Mouse (Mus musculus): ENCODE measurements around the gene Rad51b. TPM values are rescaled to one million over a fixed set of nuclear protein-coding genes. Genes with fewer than 3 reads are reported as not detected.

The Rad51b gene
- polyA plus RNA-seq, 1 experiment from 2014 or later, result 3.9 TPM

DNA sequence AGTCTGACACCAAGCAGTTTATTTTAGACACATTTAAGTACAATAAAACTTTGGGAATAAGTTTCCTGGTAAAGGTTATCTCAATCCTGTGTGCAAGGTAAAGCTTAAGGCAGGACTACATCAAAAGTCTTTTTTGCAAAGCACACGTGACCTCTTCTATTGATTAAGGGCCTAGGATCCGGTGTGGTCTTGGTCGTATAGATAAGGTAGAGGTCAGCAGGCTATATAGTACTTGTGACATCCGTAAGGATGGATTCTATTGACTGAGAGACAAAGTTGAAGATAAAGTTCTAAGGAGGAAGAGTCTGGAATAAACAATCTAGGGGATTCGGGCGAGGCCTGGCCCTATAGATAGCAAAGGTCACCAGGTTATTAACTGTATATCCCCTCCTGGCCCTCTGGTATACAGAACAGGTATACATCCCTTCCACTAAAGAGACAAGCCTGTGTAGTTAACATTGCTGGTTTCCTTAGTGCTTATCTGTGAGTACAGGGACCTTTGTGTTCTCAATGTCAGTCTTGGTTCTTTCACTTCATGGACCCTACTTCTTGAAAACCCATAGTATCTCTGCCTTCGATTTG lies 471.8 kb downstream of the Rad51b start:
- ATAC-seq (replicated peaks; ENCODE audit: low FRiP score, low read depth), result no peak
- Histone ChIP-seq H3K9me3 (replicated peaks; ENCODE audit: low read length) (no peaks in the 10 kb centered on the region), H3K36me3 (ENCODE audit: insufficient read depth, low read length) (no peaks in the 10 kb centered on the region), H3K4me3 (replicated peaks; ENCODE audit: low read depth, low read length) (no peak overlapping the region), H3K9ac (ENCODE audit: low read depth, low read length) (no peak overlapping the region), H3K4me1 (replicated peaks; ENCODE audit: insufficient read depth, low read length) (no peaks in the 10 kb centered on the region), H3K27me3 (ENCODE audit: insufficient read depth, low read length) (no peaks in the 10 kb centered on the region), H3K27ac (no peak overlapping the region), H3K4me2 (ENCODE audit: low read length) (no peak overlapping the region)
- no peak for TF ChIP-seq CTCF (IDR thresholded peaks at IDR 0.05; ENCODE audit: low read depth)
- no peak for DNase-seq (ENCODE audit: low spot score)
- WGBS, result 91% methylated on average over 7 of the region's 7 CpGs

DNA sequence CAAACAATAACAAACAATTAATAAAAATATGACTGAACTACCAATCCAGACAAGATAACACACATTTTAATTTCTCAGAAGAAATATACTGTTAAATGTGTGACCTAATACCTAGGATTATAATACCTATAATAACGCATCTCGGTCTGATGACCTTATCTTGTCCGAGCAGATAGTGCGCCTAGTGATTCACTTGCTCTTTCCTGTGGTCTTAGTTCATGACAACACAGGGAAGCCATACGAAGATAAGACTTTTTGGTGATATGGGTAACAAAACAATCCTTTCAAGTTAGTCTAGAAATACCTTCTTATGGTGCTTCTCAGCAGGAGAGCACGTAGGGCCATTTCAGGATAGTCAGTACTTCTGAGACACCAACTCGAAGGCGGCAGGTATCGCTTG lies 472.7 kb downstream of the Rad51b start:
- Histone ChIP-seq H3K27me3 (ENCODE audit: insufficient read depth, low read length) (no peaks in the 10 kb centered on the region), H3K9me3 (replicated peaks; ENCODE audit: low read length) (no peaks in the 10 kb centered on the region), H3K36me3 (ENCODE audit: insufficient read depth, low read length) (no peaks in the 10 kb centered on the region), H3K27ac (no peak overlapping the region), H3K9ac (ENCODE audit: low read depth, low read length) (no peak overlapping the region), H3K4me3 (replicated peaks; ENCODE audit: low read depth, low read length) (no peak overlapping the region), H3K4me2 (ENCODE audit: low read length) (no peak overlapping the region), H3K4me1 (replicated peaks; ENCODE audit: insufficient read depth, low read length) (no peaks in the 10 kb centered on the region; the same call in 1 of the 2 replicates)
- WGBS, result 97% methylated on average over 9 of the region's 9 CpGs
- TF ChIP-seq CTCF (IDR thresholded peaks at IDR 0.05; ENCODE audit: low read depth), result no peak
- DNase-seq (ENCODE audit: low spot score), result no peak
- no peak for ATAC-seq (replicated peaks; ENCODE audit: low FRiP score, low read depth)

DNA sequence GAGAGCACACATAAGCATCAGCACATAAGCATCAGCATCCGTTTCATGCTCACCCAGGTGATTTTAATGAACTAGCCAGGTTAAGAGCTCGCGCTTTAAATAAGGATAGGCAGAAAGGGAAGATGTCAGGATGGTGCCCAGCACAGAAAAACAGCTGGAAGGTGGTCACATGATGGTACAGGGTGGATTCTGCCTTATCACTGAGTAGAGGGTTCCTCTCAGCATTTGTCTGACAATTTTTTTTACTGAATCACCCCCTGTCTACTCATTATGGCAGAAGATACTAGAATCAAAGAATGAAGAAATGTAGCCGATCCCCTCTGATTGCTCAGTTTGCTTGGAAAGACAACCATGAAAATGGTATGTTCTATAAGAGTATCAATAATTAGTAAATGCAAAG lies 474.1 kb downstream of the Rad51b start:
- Histone ChIP-seq H3K27ac (no peak overlapping the region), H3K4me1 (replicated peaks; ENCODE audit: insufficient read depth, low read length) (peaks cover 4% of the 10 kb centered on the region; the same call in 1 of the 2 replicates), H3K9me3 (replicated peaks; ENCODE audit: low read length) (no peaks in the 10 kb centered on the region), H3K27me3 (ENCODE audit: insufficient read depth, low read length) (no peaks in the 10 kb centered on the region), H3K4me3 (replicated peaks; ENCODE audit: low read depth, low read length) (no peak overlapping the region), H3K36me3 (ENCODE audit: insufficient read depth, low read length) (no peaks in the 10 kb centered on the region), H3K9ac (ENCODE audit: low read depth, low read length) (no peak overlapping the region), H3K4me2 (ENCODE audit: low read length) (no peak overlapping the region)
- TF ChIP-seq CTCF (IDR thresholded peaks at IDR 0.05; ENCODE audit: low read depth), result no peak
- ATAC-seq (replicated peaks; ENCODE audit: low FRiP score, low read depth), result no peak
- 95% methylated on average over 4 of the region's 4 CpGs for WGBS
- DNase-seq (ENCODE audit: low spot score), result no peak

DNA sequence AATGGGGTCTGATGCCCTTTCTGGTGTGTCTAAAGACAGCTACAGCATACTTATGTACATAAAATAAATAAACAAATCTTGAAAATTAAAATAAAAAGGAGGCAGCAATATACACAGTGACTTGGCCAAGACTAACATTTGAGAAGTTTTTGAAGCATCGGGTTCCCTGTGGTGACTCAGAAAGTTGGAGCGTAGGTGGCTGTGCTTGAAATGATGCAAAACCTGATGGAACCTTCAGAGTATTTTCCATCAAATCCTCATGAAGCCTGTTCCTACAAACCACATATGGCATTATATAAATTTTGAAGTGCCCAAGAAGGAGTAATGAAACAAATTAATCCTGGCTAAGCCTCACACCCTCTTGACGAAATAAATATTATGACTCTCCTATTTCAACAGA lies 474.7 kb downstream of the Rad51b start:
- no peak overlapping the region for H3K4me2 ChIP-seq (ENCODE audit: low read length)

DNA sequence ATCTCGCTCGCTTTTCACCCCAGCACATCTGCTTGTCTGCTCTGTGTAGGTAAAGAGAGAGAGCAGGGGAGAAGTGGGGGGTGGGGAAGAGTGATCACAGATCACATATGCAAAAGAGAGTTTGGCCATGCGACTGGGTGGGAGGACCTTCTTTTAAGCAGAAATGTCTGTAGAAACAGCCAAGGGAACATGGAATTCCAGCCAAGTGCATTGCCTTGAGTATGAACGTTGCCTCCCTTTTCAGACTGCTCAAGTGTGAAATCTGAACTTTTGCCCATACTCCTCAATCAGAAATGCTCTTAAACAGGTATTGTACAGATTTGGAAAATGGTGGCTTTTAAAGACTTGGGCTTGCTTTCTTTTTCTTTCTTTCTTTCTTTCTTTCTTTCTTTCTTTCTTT lies 476.2 kb downstream of the Rad51b start:
- Histone ChIP-seq H3K27ac (no peak overlapping the region), H3K9ac (ENCODE audit: low read depth, low read length) (no peak overlapping the region), H3K9me3 (replicated peaks; ENCODE audit: low read length) (no peaks in the 10 kb centered on the region), H3K36me3 (ENCODE audit: insufficient read depth, low read length) (no peaks in the 10 kb centered on the region), H3K4me2 (ENCODE audit: low read length) (no peak overlapping the region), H3K27me3 (ENCODE audit: insufficient read depth, low read length) (no peaks in the 10 kb centered on the region), H3K4me3 (replicated peaks; ENCODE audit: low read depth, low read length) (no peak overlapping the region), H3K4me1 (replicated peaks; ENCODE audit: insufficient read depth, low read length) (peaks cover 4% of the 10 kb centered on the region; the same call in 1 of the 2 replicates)
- DNase-seq (ENCODE audit: low spot score) (no peak), ATAC-seq (replicated peaks; ENCODE audit: low FRiP score, low read depth) (no peak)
- WGBS, result 65% methylated on average over 4 of the region's 4 CpGs
- no peak for TF ChIP-seq CTCF (IDR thresholded peaks at IDR 0.05; ENCODE audit: low read depth)

More for the DNA sequence above, 474.7 kb downstream of the Rad51b start:
- WGBS, result 85% methylated on average over 3 of the region's 3 CpGs
- no peak overlapping the region for H3K9ac ChIP-seq (ENCODE audit: low read depth, low read length)
- no peaks in the 10 kb centered on the region for H3K9me3 ChIP-seq (replicated peaks; ENCODE audit: low read length)
- H3K4me3 ChIP-seq (replicated peaks; ENCODE audit: low read depth, low read length), result no peak overlapping the region
- no peak overlapping the region for H3K27ac ChIP-seq
- DNase-seq (ENCODE audit: low spot score) (no peak), ATAC-seq (replicated peaks; ENCODE audit: low FRiP score, low read depth) (no peak)
- TF ChIP-seq CTCF (IDR thresholded peaks at IDR 0.05; ENCODE audit: low read depth), result no peak
- H3K27me3 ChIP-seq (ENCODE audit: insufficient read depth, low read length), result no peaks in the 10 kb centered on the region
- no peaks in the 10 kb centered on the region for H3K36me3 ChIP-seq (ENCODE audit: insufficient read depth, low read length)
- H3K4me1 ChIP-seq (replicated peaks; ENCODE audit: insufficient read depth, low read length), result peaks cover 4% of the 10 kb centered on the region; the same call in 1 of the 2 replicates

DNA sequence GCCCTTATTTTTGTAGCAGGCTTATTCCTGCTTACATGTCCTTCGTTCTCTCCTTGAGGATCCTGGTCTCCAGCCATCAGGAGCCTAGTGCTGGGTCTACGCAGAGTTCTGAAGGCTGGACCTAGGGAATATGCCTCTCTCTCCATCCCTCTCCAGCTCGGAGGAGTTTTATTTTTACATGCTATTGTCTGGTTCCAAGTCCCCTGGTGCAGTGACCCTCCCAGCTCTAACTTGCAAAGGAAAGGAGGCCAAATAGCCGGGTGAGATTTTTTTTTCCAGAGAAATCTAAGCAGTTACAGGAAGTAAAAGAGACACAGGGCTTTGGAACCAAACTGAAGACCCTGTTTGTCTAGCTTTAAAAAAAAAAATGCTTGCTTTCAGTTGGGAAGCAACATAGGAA lies 477.5 kb downstream of the Rad51b start:
- Histone ChIP-seq H3K27me3 (ENCODE audit: insufficient read depth, low read length) (no peaks in the 10 kb centered on the region), H3K4me2 (ENCODE audit: low read length) (no peak overlapping the region), H3K4me3 (replicated peaks; ENCODE audit: low read depth, low read length) (no peak overlapping the region), H3K36me3 (ENCODE audit: insufficient read depth, low read length) (no peaks in the 10 kb centered on the region), H3K9me3 (replicated peaks; ENCODE audit: low read length) (no peaks in the 10 kb centered on the region), H3K27ac (peak overlapping the region; percentile 66), H3K9ac (ENCODE audit: low read depth, low read length) (no peak overlapping the region), H3K4me1 (replicated peaks; ENCODE audit: insufficient read depth, low read length) (peaks cover 4% of the 10 kb centered on the region; the same call in 1 of the 2 replicates)
- 51% methylated on average over 4 of the region's 4 CpGs for WGBS
- ATAC-seq (replicated peaks; ENCODE audit: low FRiP score, low read depth) (no peak), DNase-seq (ENCODE audit: low spot score) (no peak)
- no peak for TF ChIP-seq CTCF (IDR thresholded peaks at IDR 0.05; ENCODE audit: low read depth)

DNA sequence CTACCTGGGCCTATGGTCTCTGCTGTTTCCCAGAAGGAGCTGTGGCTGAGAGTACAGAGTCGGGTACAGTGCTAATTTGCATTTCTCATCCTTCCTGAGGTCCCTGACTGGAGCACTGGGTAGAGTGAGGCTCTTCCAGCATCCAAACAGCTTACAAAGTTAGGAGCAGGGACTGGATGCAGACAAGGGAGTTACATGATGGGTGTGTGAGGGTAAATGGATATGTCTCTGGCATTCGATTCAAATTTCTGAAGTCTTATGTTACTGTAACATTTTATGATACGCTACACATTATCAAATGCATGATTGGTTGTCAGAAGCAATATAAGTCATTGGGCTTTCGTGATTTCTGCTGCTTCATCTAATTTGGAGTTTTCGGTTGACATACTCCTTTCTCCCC lies 479.7 kb downstream of the Rad51b start:
- TF ChIP-seq CTCF (IDR thresholded peaks at IDR 0.05; ENCODE audit: low read depth), result no peak
- H3K9ac ChIP-seq (ENCODE audit: low read depth, low read length), result no peak overlapping the region
- peaks cover 4% of the 10 kb centered on the region for H3K4me1 ChIP-seq (replicated peaks; ENCODE audit: insufficient read depth, low read length)
- ATAC-seq (replicated peaks; ENCODE audit: low FRiP score, low read depth), result no peak
- DNase-seq (ENCODE audit: low spot score), result no peak
- no peaks in the 10 kb centered on the region for H3K36me3 ChIP-seq (ENCODE audit: insufficient read depth, low read length)
- no peak overlapping the region for H3K4me2 ChIP-seq (ENCODE audit: low read length)
- no peak overlapping the region for H3K27ac ChIP-seq
- H3K27me3 ChIP-seq (ENCODE audit: insufficient read depth, low read length), result no peaks in the 10 kb centered on the region
- no peak overlapping the region for H3K4me3 ChIP-seq (replicated peaks; ENCODE audit: low read depth, low read length)
- WGBS, result 73% methylated on average over 5 of the region's 5 CpGs
- H3K9me3 ChIP-seq (replicated peaks; ENCODE audit: low read length), result no peaks in the 10 kb centered on the region

Data from kidney, postnatal 0 days (tissue).